Mouse (Mus musculus): ENCODE measurements around the gene 9230112D13Rik. TPM values are rescaled to one million over a fixed set of nuclear protein-coding genes. Genes with fewer than 3 reads are reported as not detected.
A peak's percentile ranks its signal among the peaks of the same experiment; 100 is the strongest.

The 9230112D13Rik gene
- polyA plus RNA-seq, 1 experiment: not detected

DNA sequence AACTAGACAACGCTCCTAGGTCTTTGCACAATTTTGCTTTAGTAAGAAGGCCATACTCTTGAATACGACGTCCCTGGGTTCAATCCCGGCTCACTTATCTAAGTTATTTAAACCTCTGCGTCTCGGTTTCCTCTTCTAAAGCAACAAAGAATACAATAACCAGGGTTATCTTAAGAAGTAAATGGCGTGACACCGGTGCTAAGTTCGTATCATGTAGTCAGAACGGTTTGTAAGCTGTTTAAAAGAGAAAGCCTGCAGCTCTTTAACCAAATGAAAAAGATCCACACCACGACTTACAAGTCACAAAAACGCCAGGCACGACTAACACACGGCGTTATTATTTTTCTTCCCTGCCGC is 21.2 kb downstream of the 9230112D13Rik start:
- no peaks in the 10 kb centered on the region for H3K36me3 ChIP-seq (ENCODE audit: control insufficient read depth, insufficient read depth, low read length, poor library complexity, severe bottlenecking)
- H3K4me1 ChIP-seq (ENCODE audit: control insufficient read depth, insufficient read depth, low read length): no peaks in the 10 kb centered on the region
- TF ChIP-seq POLR2A (IDR thresholded peaks at IDR 0.05; ENCODE audit: insufficient read depth, low read length): no peak
- TF ChIP-seq CTCF (IDR thresholded peaks at IDR 0.05; ENCODE audit: low read depth, low read length): no peak
- TF ChIP-seq EP300 (IDR thresholded peaks at IDR 0.05; ENCODE audit: insufficient read depth, low read depth, low read length): no peak
- peak overlapping the region; percentile 57 for H3K27ac ChIP-seq (ENCODE audit: insufficient read depth, low read length)
- no peaks in the 10 kb centered on the region for H3K9me3 ChIP-seq (replicated peaks; ENCODE audit: control insufficient read depth, insufficient read depth, low read length, poor library complexity, severe bottlenecking)
- peak overlapping the region; percentile 98 for H3K9ac ChIP-seq (ENCODE audit: low read depth, poor library complexity, severe bottlenecking)
- peak overlapping the region; percentile 98 for H3K4me3 ChIP-seq (ENCODE audit: low read depth, low read length)
- H3K27me3 ChIP-seq (ENCODE audit: control insufficient read depth, insufficient read depth, low read length, poor library complexity, severe bottlenecking): no peaks in the 10 kb centered on the region

DNA sequence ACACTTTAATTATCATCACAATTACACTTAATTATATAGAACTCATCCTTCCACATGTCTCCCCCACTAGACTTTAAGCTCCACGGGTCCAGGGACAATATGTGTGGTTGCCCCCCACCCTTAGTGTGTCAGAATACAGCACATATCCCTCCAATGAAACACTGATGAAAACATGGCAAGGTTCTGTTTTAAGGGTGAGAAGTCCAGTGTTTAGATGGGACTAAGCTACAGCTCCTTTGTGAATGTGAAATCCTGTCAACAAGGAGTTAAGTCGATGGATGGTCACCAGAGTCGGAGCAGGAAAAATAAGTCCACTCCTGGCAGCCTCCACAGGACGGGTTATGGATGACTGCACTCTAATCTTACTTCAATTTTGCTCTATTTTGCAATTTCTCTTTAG is 22.3 kb downstream of the 9230112D13Rik start:
- no peak overlapping the region for H3K4me3 ChIP-seq (ENCODE audit: low read depth, low read length)
- TF ChIP-seq POLR2A (IDR thresholded peaks at IDR 0.05; ENCODE audit: insufficient read depth, low read length) (no peak), EP300 (IDR thresholded peaks at IDR 0.05; ENCODE audit: insufficient read depth, low read depth, low read length) (no peak), CTCF (IDR thresholded peaks at IDR 0.05; ENCODE audit: low read depth, low read length) (no peak)
- H3K4me1 ChIP-seq (ENCODE audit: control insufficient read depth, insufficient read depth, low read length): no peaks in the 10 kb centered on the region
- no peaks in the 10 kb centered on the region for H3K27me3 ChIP-seq (ENCODE audit: control insufficient read depth, insufficient read depth, low read length, poor library complexity, severe bottlenecking)
- no peaks in the 10 kb centered on the region for H3K36me3 ChIP-seq (ENCODE audit: control insufficient read depth, insufficient read depth, low read length, poor library complexity, severe bottlenecking)
- H3K9ac ChIP-seq (ENCODE audit: low read depth, poor library complexity, severe bottlenecking): no peak overlapping the region
- no peak overlapping the region for H3K27ac ChIP-seq (ENCODE audit: insufficient read depth, low read length)
- H3K9me3 ChIP-seq (replicated peaks; ENCODE audit: control insufficient read depth, insufficient read depth, low read length, poor library complexity, severe bottlenecking): no peaks in the 10 kb centered on the region

DNA sequence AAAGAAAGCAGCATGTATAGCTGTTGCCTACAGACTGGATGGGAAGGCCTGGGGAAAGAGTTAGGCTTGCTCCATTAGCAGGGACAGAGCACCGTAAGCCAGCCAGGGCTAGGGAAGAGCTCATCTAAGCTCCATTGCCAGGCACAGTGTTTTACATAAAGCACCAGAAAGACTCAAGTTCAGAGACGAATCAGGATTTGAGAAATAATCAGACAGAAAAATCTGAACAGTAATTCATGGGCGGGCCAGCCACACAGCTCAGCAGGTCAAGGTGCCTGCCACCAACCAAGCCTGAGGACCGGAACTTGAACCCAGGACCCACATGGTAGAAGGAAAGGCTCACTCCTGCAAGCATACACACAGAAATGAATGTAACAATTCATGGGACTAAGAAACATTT is 22.9 kb downstream of the 9230112D13Rik start:
- no peak overlapping the region for H3K9ac ChIP-seq (ENCODE audit: low read depth, poor library complexity, severe bottlenecking)
- H3K4me3 ChIP-seq (ENCODE audit: low read depth, low read length): no peak overlapping the region
- no peaks in the 10 kb centered on the region for H3K4me1 ChIP-seq (ENCODE audit: control insufficient read depth, insufficient read depth, low read length)

DNA sequence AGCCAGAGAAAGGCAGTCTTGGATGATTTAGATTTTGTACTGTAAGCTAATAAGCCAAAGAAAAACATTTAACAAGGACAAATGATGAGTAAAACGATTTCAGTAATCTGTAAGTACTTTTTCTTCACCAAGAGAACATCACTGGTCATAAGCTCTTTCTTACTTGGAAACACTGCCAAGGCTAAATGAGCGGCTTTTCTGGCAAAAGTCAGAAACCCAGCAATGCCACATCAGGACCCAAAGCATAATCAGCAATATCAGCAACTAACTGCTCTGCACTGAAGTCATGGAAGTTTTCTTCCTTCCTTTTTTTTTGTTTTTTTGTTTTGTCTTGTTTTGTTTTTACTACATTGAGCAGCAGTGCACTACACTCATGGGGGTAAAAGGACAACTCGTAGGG is 25.3 kb downstream of the 9230112D13Rik start:
- no peak overlapping the region for H3K9ac ChIP-seq (ENCODE audit: low read depth, poor library complexity, severe bottlenecking)
- no peak overlapping the region for H3K27ac ChIP-seq (ENCODE audit: insufficient read depth, low read length)
- no peaks in the 10 kb centered on the region for H3K4me1 ChIP-seq (ENCODE audit: control insufficient read depth, insufficient read depth, low read length)
- H3K36me3 ChIP-seq (ENCODE audit: control insufficient read depth, insufficient read depth, low read length, poor library complexity, severe bottlenecking): no peaks in the 10 kb centered on the region
- TF ChIP-seq EP300 (IDR thresholded peaks at IDR 0.05; ENCODE audit: insufficient read depth, low read depth, low read length): no peak
- TF ChIP-seq CTCF (IDR thresholded peaks at IDR 0.05; ENCODE audit: low read depth, low read length): no peak
- no peak for TF ChIP-seq POLR2A (IDR thresholded peaks at IDR 0.05; ENCODE audit: insufficient read depth, low read length)
- H3K9me3 ChIP-seq (replicated peaks; ENCODE audit: control insufficient read depth, insufficient read depth, low read length, poor library complexity, severe bottlenecking): no peaks in the 10 kb centered on the region
- H3K27me3 ChIP-seq (ENCODE audit: control insufficient read depth, insufficient read depth, low read length, poor library complexity, severe bottlenecking): no peaks in the 10 kb centered on the region
- no peak overlapping the region for H3K4me3 ChIP-seq (ENCODE audit: low read depth, low read length)

More for the DNA sequence above, 22.9 kb downstream of the 9230112D13Rik start:
- Histone ChIP-seq H3K27me3 (ENCODE audit: control insufficient read depth, insufficient read depth, low read length, poor library complexity, severe bottlenecking) (no peaks in the 10 kb centered on the region), H3K27ac (ENCODE audit: insufficient read depth, low read length) (no peak overlapping the region), H3K36me3 (ENCODE audit: control insufficient read depth, insufficient read depth, low read length, poor library complexity, severe bottlenecking) (no peaks in the 10 kb centered on the region), H3K9me3 (replicated peaks; ENCODE audit: control insufficient read depth, insufficient read depth, low read length, poor library complexity, severe bottlenecking) (no peaks in the 10 kb centered on the region)
- TF ChIP-seq EP300 (IDR thresholded peaks at IDR 0.05; ENCODE audit: insufficient read depth, low read depth, low read length) (no peak), CTCF (IDR thresholded peaks at IDR 0.05; ENCODE audit: low read depth, low read length) (no peak), POLR2A (IDR thresholded peaks at IDR 0.05; ENCODE audit: insufficient read depth, low read length) (no peak)

DNA sequence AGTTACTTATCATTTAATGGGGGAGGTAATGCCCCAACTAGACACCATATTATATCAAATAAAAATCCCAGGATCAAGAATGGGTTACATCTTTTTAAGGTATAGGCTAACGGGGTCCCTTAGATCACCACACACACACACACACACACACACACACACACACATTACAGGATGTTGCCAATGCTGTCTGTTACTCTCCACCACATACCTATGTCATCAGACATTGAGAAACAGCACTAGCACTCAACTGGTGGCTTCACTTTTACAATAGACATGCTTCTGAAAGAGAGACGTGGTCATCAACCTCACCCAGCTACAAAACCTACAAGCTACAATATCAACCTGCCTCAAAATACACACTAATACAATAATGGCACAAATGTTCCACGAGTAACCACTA is 28.9 kb downstream of the 9230112D13Rik start:
- no peak overlapping the region for H3K9ac ChIP-seq (ENCODE audit: low read depth, poor library complexity, severe bottlenecking)
- H3K36me3 ChIP-seq (ENCODE audit: control insufficient read depth, insufficient read depth, low read length, poor library complexity, severe bottlenecking): no peaks in the 10 kb centered on the region
- H3K9me3 ChIP-seq (replicated peaks; ENCODE audit: control insufficient read depth, insufficient read depth, low read length, poor library complexity, severe bottlenecking): no peaks in the 10 kb centered on the region
- H3K4me1 ChIP-seq (ENCODE audit: control insufficient read depth, insufficient read depth, low read length): no peaks in the 10 kb centered on the region
- no peak overlapping the region for H3K27ac ChIP-seq (ENCODE audit: insufficient read depth, low read length)
- no peaks in the 10 kb centered on the region for H3K27me3 ChIP-seq (ENCODE audit: control insufficient read depth, insufficient read depth, low read length, poor library complexity, severe bottlenecking)
- no peak overlapping the region for H3K4me3 ChIP-seq (ENCODE audit: low read depth, low read length)
- TF ChIP-seq POLR2A (IDR thresholded peaks at IDR 0.05; ENCODE audit: insufficient read depth, low read length) (no peak), CTCF (IDR thresholded peaks at IDR 0.05; ENCODE audit: low read depth, low read length) (no peak), EP300 (IDR thresholded peaks at IDR 0.05; ENCODE audit: insufficient read depth, low read depth, low read length) (no peak)

DNA sequence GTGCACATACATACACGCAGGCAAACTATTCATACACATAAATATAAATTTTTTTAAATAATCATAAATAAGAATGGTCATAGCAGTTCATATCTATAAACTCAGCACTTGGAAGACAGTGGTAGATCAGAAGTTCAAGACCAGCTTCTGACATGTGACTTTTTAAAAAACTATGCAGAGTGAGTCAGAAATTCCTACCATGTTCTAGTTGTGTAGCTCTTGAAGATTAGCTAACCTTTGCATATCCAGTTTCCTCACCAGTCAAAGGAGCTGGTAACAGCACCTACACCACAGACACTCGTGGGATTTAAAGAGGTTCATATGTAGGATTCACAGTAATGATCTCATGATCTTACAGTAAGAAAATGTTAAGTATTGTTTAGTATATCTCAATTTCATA is 29.9 kb downstream of the 9230112D13Rik start:
- Histone ChIP-seq H3K27ac (ENCODE audit: insufficient read depth, low read length) (no peak overlapping the region), H3K4me3 (ENCODE audit: low read depth, low read length) (no peak overlapping the region), H3K36me3 (ENCODE audit: control insufficient read depth, insufficient read depth, low read length, poor library complexity, severe bottlenecking) (no peaks in the 10 kb centered on the region), H3K4me1 (ENCODE audit: control insufficient read depth, insufficient read depth, low read length) (no peaks in the 10 kb centered on the region), H3K9me3 (replicated peaks; ENCODE audit: control insufficient read depth, insufficient read depth, low read length, poor library complexity, severe bottlenecking) (no peaks in the 10 kb centered on the region), H3K9ac (ENCODE audit: low read depth, poor library complexity, severe bottlenecking) (no peak overlapping the region), H3K27me3 (ENCODE audit: control insufficient read depth, insufficient read depth, low read length, poor library complexity, severe bottlenecking) (no peaks in the 10 kb centered on the region)
- TF ChIP-seq POLR2A (IDR thresholded peaks at IDR 0.05; ENCODE audit: insufficient read depth, low read length) (no peak), CTCF (IDR thresholded peaks at IDR 0.05; ENCODE audit: low read depth, low read length) (no peak), EP300 (IDR thresholded peaks at IDR 0.05; ENCODE audit: insufficient read depth, low read depth, low read length) (no peak)

Data from ES-Bruce4 (cell line).